Mouse (Mus musculus) neural tube, embryonic 11.5 days (tissue): ENCODE measurements around the gene Mrpl2. TPM values are rescaled to one million over a fixed set of nuclear protein-coding genes. Genes with fewer than 3 reads are reported as not detected.
A peak's percentile ranks its signal among the peaks of the same experiment; 100 is the strongest.

Source experiments
- ATAC-seq: fragments of 200-750 bp; cut with Nextera tagmentation; 2 replicates; pipeline ENCODE4 v1.8.0; 2017; ENCODE audit warnings: moderate number of reproducible peaks, mild to moderate bottlenecking, moderate TSS enrichment, moderate library complexity; ENCODE audit not compliant: insufficient read depth, low FRiP score, low TSS enrichment
- DNase-seq: peaks from one replicate; pipeline ENCODE4 v3.0.0-alpha.2; 2015; ENCODE audit warnings: low spot score
- H3K27ac ChIP-seq: fragments of 300-500 bp; sonication (generic); 2 replicates; pipeline ENCODE4 v1.5.1; 2014; ENCODE audit warnings: low read depth, mild to moderate bottlenecking, low read length
- H3K27me3 ChIP-seq: fragments of 300-500 bp; sonication (generic); 2 replicates; pipeline ENCODE4 v1.6.1; 2014; ENCODE audit warnings: mild to moderate bottlenecking, low read length, mixed read lengths; ENCODE audit not compliant: control insufficient read depth, insufficient read depth
- H3K36me3 ChIP-seq: fragments of 300-500 bp; sonication (generic); 2 replicates; pipeline ENCODE4 v1.6.1; 2014; ENCODE audit warnings: mild to moderate bottlenecking, low read length, moderate library complexity, mixed read lengths; ENCODE audit not compliant: control insufficient read depth, insufficient read depth
- H3K4me1 ChIP-seq: fragments of 300-500 bp; sonication (generic); 2 replicates; pipeline ENCODE4 v1.6.1; 2014; ENCODE audit warnings: low read length, mixed read lengths; ENCODE audit not compliant: control insufficient read depth, insufficient read depth
- H3K4me2 ChIP-seq: fragments of 300-500 bp; sonication (generic); 2 replicates; pipeline ENCODE4 v1.6.1; 2014; ENCODE audit warnings: low read depth, mild to moderate bottlenecking, moderate library complexity
- H3K4me3 ChIP-seq: fragments of 300-500 bp; sonication (generic); 2 replicates; pipeline ENCODE4 v1.5.1; 2014; ENCODE audit warnings: low read depth, low read length
- H3K9ac ChIP-seq: fragments of 300-500 bp; sonication (generic); 2 replicates; pipeline ENCODE4 v1.6.1; 2014; ENCODE audit warnings: mild to moderate bottlenecking, low read length
- H3K9me3 ChIP-seq: fragments of 300-500 bp; sonication (generic); 2 replicates; pipeline ENCODE4 v1.6.1; 2016; ENCODE audit warnings: low read length; ENCODE audit not compliant: control insufficient read depth
- WGBS: fragments of 180-500 bp; shearing (Covaris S2); extraction: QIAGEN DNeasy Blood & Tissue Kit; methylation state at CpG from one replicate; pipeline ENCODE4 v1.1.7; 2014; 5-methylcytosine and 5-hydroxymethylcytosine counted together
- polyA plus RNA-seq: library from polyadenylated mRNA; unstranded; fragments of >200 nt; fragmentation: Nextera tagmentation; extraction: Ambion mirVana; gene quantifications from 2 replicates; pipeline ENCODE4 v1.2.1, GENCODE M21; 2014

The Mrpl2 gene
- polyA plus RNA-seq, 1 experiment from 2014 or later: 104 TPM

- Histone ChIP-seq H3K36me3 (peaks cover 27% of the 10 kb centered on the region), H3K4me1 (peaks cover 8% of the 10 kb centered on the region), H3K4me2 (peak within 1 kb of the TSS; percentile 87), H3K27ac (peak within 1 kb of the TSS; percentile 73), H3K4me3 (peak within 1 kb of the TSS; percentile 58), H3K9me3 (no peaks in the 10 kb centered on the region), H3K9ac (peak within 1 kb of the TSS; percentile 62), H3K27me3 (no peaks in the 10 kb centered on the region)
- ATAC-seq: peak; percentile 95
- WGBS: under 1% methylated on average over 47 of the region's 49 CpGs
- peak; percentile 100 for DNase-seq
Observed at GRCm38 (mm10) chr17:46680760-46681373, 34.8 kb downstream of the Mrpl2 start, which contains the start of gene Klhdc3. Gene Klhdc3 (minus strand): TSS chr17:46680914.

DNA sequence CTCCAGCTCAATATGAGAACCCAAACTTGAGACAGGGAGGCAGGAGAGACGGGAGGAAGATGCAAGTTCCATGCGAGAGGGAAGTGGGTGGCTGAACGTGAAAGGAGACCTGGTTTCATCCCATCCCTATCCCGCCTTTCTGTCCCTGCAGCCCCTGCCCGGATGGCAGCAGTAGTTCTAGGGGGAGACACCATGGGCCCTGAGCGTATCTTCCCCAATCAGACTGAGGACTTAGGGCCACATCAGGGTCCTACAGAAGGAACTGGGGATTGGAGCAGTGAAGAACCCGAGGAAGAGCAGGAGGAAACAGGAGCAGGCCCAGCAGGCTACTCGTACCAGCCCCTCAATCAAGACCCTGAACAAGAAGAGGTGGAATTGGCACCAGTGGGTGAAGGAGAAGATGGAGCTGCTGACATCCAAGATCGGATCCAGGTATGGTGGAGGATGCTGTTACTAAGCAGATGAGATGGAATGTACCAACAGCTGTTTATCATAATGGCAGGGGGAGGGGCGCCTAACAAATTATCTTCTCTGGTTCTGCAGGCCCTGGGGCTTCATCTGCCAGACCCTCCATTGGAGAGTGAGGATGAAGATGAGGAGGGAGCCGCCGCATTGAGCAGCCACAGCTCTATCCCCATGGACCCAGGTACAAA lies 35.6 kb downstream of the Mrpl2 start:
- Histone ChIP-seq H3K36me3 (peaks cover 26% of the 10 kb centered on the region), H3K27me3 (no peaks in the 10 kb centered on the region)
- 30% methylated on average over 12 of the region's 12 CpGs for WGBS

DNA sequence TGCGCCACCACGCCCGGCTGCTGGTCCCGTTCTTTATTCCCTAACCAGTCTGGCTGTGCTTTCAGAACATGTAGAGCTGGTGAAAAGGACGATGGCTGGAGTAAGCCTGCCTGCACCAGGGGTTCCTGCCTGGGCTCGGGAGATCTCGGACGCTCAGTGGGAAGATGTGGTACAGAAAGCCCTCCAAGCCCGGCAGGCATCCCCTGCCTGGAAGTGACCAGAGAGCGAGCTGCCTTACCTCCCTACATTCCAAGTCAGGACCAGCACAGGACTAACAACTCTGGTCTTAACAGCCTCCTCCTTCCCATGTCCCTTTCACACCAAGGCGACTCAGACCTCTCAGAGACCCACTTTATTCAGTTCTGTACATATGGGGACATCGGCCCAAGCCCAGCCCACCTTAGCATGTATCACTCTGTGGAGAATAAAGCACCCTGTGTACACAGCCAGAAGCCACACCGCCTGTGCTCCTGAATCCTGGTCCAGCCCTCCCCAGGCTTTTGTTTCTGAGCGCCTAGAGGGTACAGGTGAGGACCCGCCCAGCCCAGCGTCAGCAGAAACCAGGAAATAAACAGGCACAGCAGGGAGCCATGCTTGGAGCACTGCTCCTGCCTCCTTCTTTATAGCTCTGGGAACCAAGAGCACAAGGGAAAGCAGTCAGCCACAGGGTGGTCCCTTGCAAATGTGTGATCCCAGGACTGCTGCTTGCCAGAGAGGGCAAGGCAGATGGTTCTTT lies 36.8 kb downstream of the Mrpl2 start:
- no peaks in the 10 kb centered on the region for H3K27me3 ChIP-seq
- no peak overlapping the region for H3K9ac ChIP-seq
- no peaks in the 10 kb centered on the region for H3K9me3 ChIP-seq
- H3K4me2 ChIP-seq: no peak overlapping the region
- DNase-seq: no peak
- peaks cover 31% of the 10 kb centered on the region for H3K36me3 ChIP-seq
- WGBS: 83% methylated on average over 16 of the region's 16 CpGs
- H3K4me1 ChIP-seq: peaks cover 8% of the 10 kb centered on the region
- no peak overlapping the region for H3K27ac ChIP-seq
- ATAC-seq: no peak
- no peak overlapping the region for H3K4me3 ChIP-seq

More for the DNA sequence above, 35.6 kb downstream of the Mrpl2 start:
- H3K9ac ChIP-seq: peak overlapping the region; percentile 43; the same call in 1 of the 2 replicates
- H3K4me3 ChIP-seq: peak overlapping the region; percentile 58
- ATAC-seq (no peak), DNase-seq (no peak)
- peaks cover 8% of the 10 kb centered on the region for H3K4me1 ChIP-seq
- no peak overlapping the region for H3K27ac ChIP-seq
- peak overlapping the region; percentile 87 for H3K4me2 ChIP-seq
- H3K9me3 ChIP-seq: no peaks in the 10 kb centered on the region

DNA sequence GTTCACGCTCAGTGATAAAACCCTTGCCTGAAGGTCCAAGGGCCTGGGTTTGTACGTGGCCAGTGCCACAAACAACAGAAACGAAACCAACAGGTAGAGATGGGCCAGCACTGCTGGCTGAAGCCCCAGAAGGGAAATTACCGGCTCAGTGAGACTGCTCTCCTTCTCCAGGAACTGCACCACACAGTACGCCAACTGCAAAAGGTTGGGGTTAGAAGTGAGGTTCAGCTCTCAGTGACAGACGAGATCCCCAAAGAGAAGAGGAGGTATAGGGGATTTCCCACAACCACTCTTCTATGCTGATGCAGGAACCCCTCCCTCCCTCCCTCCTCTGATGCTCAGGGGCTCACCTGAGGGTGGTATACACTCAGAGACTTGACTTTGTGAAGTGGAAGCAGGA lies 39.9 kb downstream of the Mrpl2 start:
- Histone ChIP-seq H3K4me1 (peaks cover 8% of the 10 kb centered on the region), H3K4me3 (no peak overlapping the region), H3K9me3 (no peaks in the 10 kb centered on the region), H3K27ac (no peak overlapping the region), H3K4me2 (no peak overlapping the region), H3K27me3 (no peaks in the 10 kb centered on the region), H3K9ac (no peak overlapping the region), H3K36me3 (peaks cover 33% of the 10 kb centered on the region)
- WGBS: 95% methylated on average over 6 of the region's 6 CpGs
- DNase-seq (no peak), ATAC-seq (no peak)

- no peaks in the 10 kb centered on the region for H3K9me3 ChIP-seq
- H3K36me3 ChIP-seq: peaks cover 20% of the 10 kb centered on the region
- no peak overlapping the region for H3K4me3 ChIP-seq
- DNase-seq (no peak), ATAC-seq (no peak)
- no peak overlapping the region for H3K9ac ChIP-seq
- no peak overlapping the region for H3K27ac ChIP-seq
- no peaks in the 10 kb centered on the region for H3K4me1 ChIP-seq
- 94% methylated on average over 12 of the region's 12 CpGs for WGBS
- no peak overlapping the region for H3K4me2 ChIP-seq
- no peaks in the 10 kb centered on the region for H3K27me3 ChIP-seq
Observed at GRCm38 (mm10) chr17:46690665-46691064, 44.6 kb downstream of the Mrpl2 start.

DNA sequence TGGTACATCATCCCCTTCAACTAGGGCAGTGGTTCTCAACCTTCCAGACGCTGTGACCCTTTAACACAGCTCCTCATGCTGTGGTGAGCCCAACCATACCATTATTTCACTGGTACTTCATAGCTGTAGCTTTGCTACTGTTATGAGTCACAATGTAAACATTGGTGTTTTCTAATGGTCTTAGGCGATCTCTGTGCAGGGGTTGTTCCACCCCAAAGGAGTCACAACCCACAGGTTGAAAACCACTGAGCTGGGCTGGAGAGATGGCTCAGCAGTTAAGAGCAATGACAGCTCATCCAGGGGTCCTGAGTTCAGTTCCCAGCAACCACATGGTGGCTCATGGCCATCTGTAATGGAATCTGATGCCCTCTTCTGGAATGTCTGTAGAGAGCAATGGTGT lies 45.4 kb downstream of the Mrpl2 start:
- no peaks in the 10 kb centered on the region for H3K9me3 ChIP-seq
- H3K36me3 ChIP-seq: peaks cover 13% of the 10 kb centered on the region
- H3K27ac ChIP-seq: no peak overlapping the region
- no peak overlapping the region for H3K9ac ChIP-seq
- ATAC-seq: no peak
- no peak for DNase-seq
- no peaks in the 10 kb centered on the region for H3K27me3 ChIP-seq
- no peaks in the 10 kb centered on the region for H3K4me1 ChIP-seq
- no peak overlapping the region for H3K4me3 ChIP-seq
- 91% methylated on average over 2 of the region's 2 CpGs for WGBS
- H3K4me2 ChIP-seq: no peak overlapping the region

DNA sequence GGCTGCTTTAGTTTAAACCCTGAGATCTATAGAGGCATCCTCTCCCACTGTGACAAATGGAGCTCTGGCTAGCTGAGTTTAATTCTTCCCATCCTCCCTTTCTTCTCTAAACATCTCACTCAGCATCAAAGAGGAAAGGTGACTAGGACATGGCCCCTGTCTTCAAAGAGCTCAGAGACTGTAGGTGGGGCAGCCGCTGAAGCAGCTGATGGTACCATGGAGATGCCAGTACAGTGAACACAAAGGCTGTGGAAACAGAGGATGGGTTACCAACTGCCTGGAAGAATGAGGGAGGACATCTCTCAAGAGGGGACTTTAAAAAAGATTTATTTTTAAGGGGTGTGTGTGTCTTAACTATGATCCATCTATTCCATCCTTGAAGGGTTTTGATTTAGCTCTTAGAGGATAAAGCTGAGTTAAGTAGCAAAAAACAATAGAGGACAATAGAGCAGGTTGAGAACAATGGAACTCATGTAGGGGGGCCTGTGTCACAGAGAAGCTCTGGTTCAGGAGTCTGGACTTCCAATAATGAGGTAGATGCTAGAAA lies 48.6 kb downstream of the Mrpl2 start:
- no peaks in the 10 kb centered on the region for H3K9me3 ChIP-seq
- H3K4me1 ChIP-seq: no peaks in the 10 kb centered on the region
- no peak overlapping the region for H3K9ac ChIP-seq
- H3K36me3 ChIP-seq: no peaks in the 10 kb centered on the region; the same call in 1 of the 2 replicates
- H3K4me3 ChIP-seq: no peak overlapping the region
- ATAC-seq (no peak), DNase-seq (no peak)
- 72% methylated on average over 1 of the region's 1 CpGs for WGBS
- H3K4me2 ChIP-seq: no peak overlapping the region
- H3K27me3 ChIP-seq: no peaks in the 10 kb centered on the region
- H3K27ac ChIP-seq: no peak overlapping the region

GRCm38 (mm10) chr17:46698515-46698914 lies 52.5 kb downstream of the Mrpl2 start:
- WGBS: 85% methylated on average over 6 of the region's 6 CpGs
- DNase-seq: no peak
- peaks cover 10% of the 10 kb centered on the region for H3K4me1 ChIP-seq
- no peak overlapping the region for H3K9ac ChIP-seq
- H3K4me2 ChIP-seq: no peak overlapping the region
- H3K27me3 ChIP-seq: no peaks in the 10 kb centered on the region
- ATAC-seq: no peak
- no peaks in the 10 kb centered on the region; the same call in 1 of the 2 replicates for H3K36me3 ChIP-seq
- no peaks in the 10 kb centered on the region for H3K9me3 ChIP-seq
- no peak overlapping the region for H3K27ac ChIP-seq
- no peak overlapping the region for H3K4me3 ChIP-seq
